Mouse (Mus musculus) E14TG2a.4 (cell line): Measurements from ENCODE around the gene Olfm3.

Experiments used
- CTCF ChIP-seq: conservative IDR thresholded peaks from 2 replicates; pipeline ENCODE4 v1.5.1; 2014; ENCODE audit warnings: low read length
- NANOG ChIP-seq: IDR thresholded peaks from 2 replicates; pipeline ENCODE4 v1.6.1; 2014; ENCODE audit warnings: borderline replicate concordance, low read length, mixed read lengths
- POU5F1 ChIP-seq: IDR thresholded peaks from 2 replicates; pipeline ENCODE4 v1.6.1; 2014; ENCODE audit warnings: low read length, borderline replicate concordance

DNA sequence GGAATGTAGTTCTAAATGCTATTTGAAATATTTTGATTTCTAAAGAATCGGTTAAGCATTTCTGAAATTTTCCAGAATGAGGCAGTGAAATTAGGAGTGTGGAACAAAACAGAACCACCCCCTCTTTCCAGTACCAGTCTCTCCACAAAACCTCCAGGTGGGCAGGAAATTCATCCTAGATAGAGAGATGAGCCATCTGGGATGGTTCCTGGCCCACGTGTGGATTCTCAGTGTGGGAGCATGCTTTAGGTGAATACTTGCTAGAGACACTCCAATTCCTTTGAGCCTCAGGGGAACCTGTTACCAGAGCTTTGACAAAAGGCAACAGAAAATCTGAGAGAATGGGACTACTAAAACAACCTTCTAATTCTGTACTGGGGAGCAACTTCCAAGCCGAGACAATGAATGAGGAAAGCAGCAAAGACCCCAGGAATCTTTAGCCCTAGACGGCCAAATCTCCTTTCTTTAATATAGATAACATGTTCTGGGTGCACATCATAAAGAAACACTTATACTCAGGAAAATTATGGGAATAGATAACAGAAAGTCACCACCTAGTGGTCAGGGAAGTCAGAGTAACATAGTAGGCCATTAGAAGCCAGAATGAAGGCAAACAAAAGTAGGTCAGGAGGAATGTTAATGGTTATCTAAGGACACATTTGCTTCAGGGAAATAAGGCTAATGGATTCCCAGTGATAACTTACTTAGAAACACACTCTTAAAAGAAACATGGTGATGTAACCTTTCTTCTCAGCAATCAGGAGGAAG, 58.6 kb downstream of the Olfm3 start:
- TF ChIP-seq CTCF: no peak
- no peak for TF ChIP-seq POU5F1
- TF ChIP-seq NANOG: no peak
